Mouse (Mus musculus): ENCODE results near the gene Myh9.
"Not testable (repeated sequence)": the region's sequence is repeated elsewhere in the genome, so short reads cannot be mapped to it uniquely, and the experiment has no call there.

Myh9 gene

GRCm38 (mm10) chr15:77770341-77770740, 71.6 kb downstream of the Myh9 start:
- in situ Hi-C loops (cut with MboI, MseI), result loop anchor here in 1 of 2 experiments (5.0 kb wide), 1 partner anchor 142 kb away; no protein-coding TSS in a partner anchor

- in situ Hi-C loops (cut with MboI, MseI), result no loop called here
Measured at GRCm38 (mm10) chr15:77766981-77767380, 75.0 kb downstream of the Myh9 start.

- in situ Hi-C loops (cut with MboI, MseI), result no loop called here
Measured at GRCm38 (mm10) chr15:77765484-77766093, 76.4 kb downstream of the Myh9 start.

- in situ Hi-C loops (cut with MboI, MseI), result no loop called here
Measured at GRCm38 (mm10) chr15:77764391-77765006, 77.5 kb downstream of the Myh9 start.

- in situ Hi-C loops (cut with MboI, MseI), result no loop called here
Measured at GRCm38 (mm10) chr15:77763702-77764101, 78.3 kb downstream of the Myh9 start.

- in situ Hi-C loops (cut with MboI, MseI), result no loop called here
Measured at GRCm38 (mm10) chr15:77763050-77763449, 78.9 kb downstream of the Myh9 start.

- in situ Hi-C loops (cut with MboI, MseI), result no loop called here
Measured at GRCm38 (mm10) chr15:77761561-77762380, 80.2 kb downstream of the Myh9 start.

DNA sequence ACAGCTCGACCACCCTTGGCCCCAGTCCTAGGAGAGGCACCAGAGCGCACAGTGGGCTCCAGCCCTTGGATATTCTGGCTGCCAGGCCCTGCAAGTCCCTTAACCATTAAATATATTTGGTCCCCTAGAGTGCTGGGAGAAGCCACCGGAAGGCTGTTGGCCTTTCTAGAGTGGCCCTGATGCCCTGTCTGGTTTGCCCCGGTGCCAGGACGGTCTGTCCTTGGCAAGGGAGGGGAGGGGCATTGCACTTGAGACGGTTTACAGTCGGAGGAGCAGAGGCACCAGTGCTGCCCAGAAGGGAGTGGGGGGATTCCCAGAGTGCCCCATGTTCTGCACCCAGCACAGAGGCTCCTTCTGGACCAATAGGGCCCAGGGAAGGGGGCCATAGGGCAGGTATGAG, 80.9 kb downstream of the Myh9 start:
- in situ Hi-C loops (cut with MboI, MseI), result no loop called here

GRCm38 (mm10) chr15:77760037-77760436, 81.9 kb downstream of the Myh9 start:
- in situ Hi-C loops (cut with MboI, MseI), result no loop called here

- in situ Hi-C loops (cut with MboI, MseI), result no loop called here
Measured at GRCm38 (mm10) chr15:77757586-77758226, 84.3 kb downstream of the Myh9 start.

- in situ Hi-C loops (cut with MboI, MseI), result no loop called here
Measured at GRCm38 (mm10) chr15:77756848-77757247, 85.1 kb downstream of the Myh9 start, which contains the start of gene Apol8. Apol8 (minus strand) TSS chr15:77757003.

- in situ Hi-C loops (cut with MboI, MseI), result no loop called here
Measured at GRCm38 (mm10) chr15:77756081-77756480, 85.9 kb downstream of the Myh9 start.

DNA sequence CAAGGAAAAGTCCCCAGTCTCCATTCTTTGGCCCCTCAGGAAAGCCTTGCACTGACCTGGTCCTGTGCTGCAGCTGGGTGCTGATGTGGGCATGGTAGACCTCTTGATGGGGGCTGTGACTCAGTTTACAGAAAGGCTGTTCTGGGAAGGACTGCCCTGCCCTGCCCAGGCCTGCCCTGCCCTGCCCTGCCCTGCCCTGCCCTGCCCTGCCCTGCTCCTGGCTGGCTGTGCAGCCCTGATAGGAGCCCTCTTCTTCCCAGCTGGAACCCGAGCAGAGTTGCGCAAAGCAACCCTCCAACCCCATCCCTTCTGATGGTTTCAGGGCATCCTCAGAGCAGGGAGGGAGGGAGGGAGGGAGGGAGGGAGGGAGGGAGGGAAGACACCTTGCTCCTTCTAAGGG, 86.8 kb downstream of the Myh9 start:
- in situ Hi-C loops (cut with MboI, MseI), result no loop called here

- in situ Hi-C loops (cut with MboI, MseI), result no loop called here
Measured at GRCm38 (mm10) chr15:77752443-77752842, 89.5 kb downstream of the Myh9 start.

DNA sequence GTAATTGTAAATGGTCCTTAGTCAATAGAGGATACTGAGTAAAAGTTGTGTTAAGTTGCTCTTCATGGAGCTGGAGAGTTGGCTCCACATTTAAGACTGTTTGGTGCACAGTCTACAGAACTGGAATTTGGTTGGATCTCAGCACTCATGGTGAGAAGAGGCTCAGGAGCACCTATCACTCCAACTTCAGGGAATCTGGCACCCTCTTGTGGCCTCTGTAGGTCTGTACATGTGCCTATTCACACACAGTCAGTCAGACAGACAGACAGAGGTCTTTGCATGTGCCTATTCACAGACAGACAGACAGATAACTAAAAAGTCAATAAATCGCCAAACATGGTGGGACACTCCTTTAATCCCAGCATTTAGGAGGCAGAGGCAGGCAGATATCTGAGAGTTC, 91.5 kb downstream of the Myh9 start:
- in situ Hi-C loops (cut with MboI, MseI), result no loop called here

DNA sequence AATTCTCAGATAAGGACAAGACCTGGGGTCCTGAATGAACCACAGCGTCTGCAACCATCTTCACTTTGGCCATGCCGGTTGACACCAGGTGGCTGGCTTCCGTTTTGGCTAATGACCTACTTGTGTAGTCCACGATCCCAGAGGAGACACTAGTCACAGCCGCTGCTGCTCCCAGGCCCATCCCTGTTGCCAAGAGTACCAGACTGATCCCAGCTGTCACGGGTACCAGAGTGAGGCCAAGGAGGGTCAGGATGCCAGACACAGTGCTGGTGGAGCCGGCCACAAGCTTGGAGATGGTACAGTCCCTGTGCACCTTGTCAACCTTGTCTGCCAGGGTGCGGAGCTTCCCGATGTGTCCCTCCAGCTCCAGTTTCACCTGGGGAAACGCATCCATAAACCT, 92.3 kb downstream of the Myh9 start:
- in situ Hi-C loops (cut with MboI, MseI), result loop anchor here (5.0 kb wide), 2 partner anchors 42 to 52 kb away; partner anchors contain the start of gene Apol7e (in 1 of the 2)

- in situ Hi-C loops (cut with MboI, MseI), result loop anchor here (5.0 kb wide), 2 partner anchors 41 to 51 kb away; partner anchors contain the start of gene Apol7e (in 1 of the 2)
Measured at GRCm38 (mm10) chr15:77748414-77748813, 93.6 kb downstream of the Myh9 start.

DNA sequence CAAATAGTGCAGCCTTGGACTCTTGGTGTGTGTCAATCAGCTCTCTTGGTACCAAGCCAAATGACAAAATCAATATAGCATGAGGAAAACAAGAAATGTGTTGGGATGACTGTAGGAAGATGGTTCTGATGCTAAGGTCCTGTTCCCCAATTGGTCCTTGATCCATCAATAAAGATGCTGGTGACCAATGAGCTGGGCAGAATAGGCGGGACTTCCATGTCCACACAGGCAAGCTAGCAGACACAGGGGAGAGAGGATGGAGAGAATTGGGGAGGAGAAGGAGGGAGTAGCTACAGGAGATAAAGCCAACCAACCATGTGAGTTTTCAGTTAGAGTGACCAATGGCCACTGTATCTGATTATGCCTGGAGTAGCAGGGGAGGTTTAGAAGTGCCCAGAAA, 95.6 kb downstream of the Myh9 start:
- in situ Hi-C loops (cut with MboI, MseI), result loop anchor here (5.0 kb wide), 2 partner anchors 39 to 49 kb away; partner anchors contain the start of gene Apol7e (in 1 of the 2)

DNA sequence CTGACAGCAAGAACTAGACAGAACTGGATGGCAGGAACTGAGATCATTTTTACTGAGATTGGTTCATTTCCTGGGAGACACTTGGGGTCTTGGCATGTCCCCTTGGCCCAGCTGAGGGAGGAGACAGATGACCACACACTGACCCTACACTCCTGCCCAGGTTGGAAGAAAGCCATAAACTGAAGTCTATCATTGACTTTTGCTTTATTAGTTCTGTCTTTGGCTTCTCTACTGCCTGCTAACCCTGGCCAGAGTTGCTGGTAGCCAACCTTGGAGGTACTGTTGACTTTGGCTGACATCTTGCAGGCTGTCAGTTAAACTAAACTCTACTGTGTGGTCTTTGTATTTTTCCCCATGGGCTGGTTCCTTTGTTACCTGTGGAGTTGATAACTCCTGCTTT, 96.9 kb downstream of the Myh9 start:
- in situ Hi-C loops (cut with MboI, MseI), result loop anchor here (5.0 kb wide), 2 partner anchors 38 to 48 kb away; partner anchors contain the start of gene Apol7e (in 1 of the 2)

DNA sequence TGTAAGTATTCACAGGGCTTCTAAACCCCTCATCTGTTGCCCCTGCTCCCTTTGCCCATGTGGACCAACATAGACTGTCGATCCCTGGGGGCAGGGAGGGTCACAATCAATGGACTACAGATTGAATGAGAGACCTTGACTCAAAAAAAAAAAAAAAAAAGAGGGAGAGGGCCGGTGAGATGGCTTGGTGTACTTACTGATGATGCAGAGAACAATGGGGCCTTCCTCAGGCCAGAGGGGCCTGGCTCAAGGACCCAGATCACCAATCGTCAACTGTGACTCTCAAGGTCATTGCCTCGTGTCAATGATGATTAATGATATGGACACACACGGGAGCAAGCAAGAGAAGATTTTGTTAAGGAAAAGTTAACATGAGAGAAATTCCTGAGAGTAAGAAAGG, 97.3 kb downstream of the Myh9 start:
- in situ Hi-C loops (cut with MboI, MseI), result loop anchor here (5.0 kb wide), 2 partner anchors 37 to 47 kb away; partner anchors contain the start of gene Apol7e (in 1 of the 2)

DNA sequence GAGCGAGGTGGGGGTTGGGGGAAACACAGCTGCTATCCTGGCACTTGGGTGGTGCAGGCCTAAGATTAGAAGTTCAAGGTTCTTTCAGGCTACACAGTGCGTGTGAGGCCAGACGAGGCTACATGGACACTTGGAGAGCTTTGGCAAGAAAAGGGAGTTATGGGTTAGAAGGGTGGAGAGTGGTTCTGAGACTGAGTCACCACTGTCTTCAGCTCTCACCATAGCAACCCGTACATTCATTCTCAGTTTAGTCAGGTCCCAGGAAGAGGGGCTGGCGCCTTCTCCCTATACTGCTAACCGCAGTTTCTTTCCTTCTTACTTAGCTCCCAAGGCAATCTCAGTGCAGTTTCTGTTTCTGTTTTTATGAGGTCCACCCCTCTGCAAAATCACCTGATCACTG, 100.4 kb downstream of the Myh9 start:
- in situ Hi-C loops (cut with MboI, MseI), result not testable (repeated sequence)

Measured in T-helper 17 cell (primary cell).